Mouse (Mus musculus) megakaryocyte progenitor cell, adult 5-6 weeks (primary cell): ENCODE measurements around the gene Lin7c. TPM values are rescaled to one million over a fixed set of nuclear protein-coding genes. Genes with fewer than 3 reads are reported as not detected.
"Not testable (repeated sequence)": the region's sequence is repeated elsewhere in the genome, so short reads cannot be mapped to it uniquely, and the experiment has no call there.

Source experiments
- ATAC-seq: replicated peaks from 2 replicates; pipeline ENCODE4 v1.8.0; 2016; ENCODE audit warnings: mild to moderate bottlenecking, moderate TSS enrichment, inconsistent platforms; ENCODE audit not compliant: poor library complexity
- total RNA-seq, 2 experiments: library from RNA; stranded (forward) in 1 of 2; stranded (reverse) in 1 of 2; fragments of 157-497, 149-512 nt in 1 of 2; fragments of 200-1000 nt in 1 of 2; gene quantifications; 2 replicates each; pipeline versions ENCODE4 v1.2.3 to v1.2.4; 2015 to 2017

Lin7c gene
- total RNA-seq (2015) (57.7 and 65.7 TPM in 2 replicates), total RNA-seq (2017) (88.4 and 114 TPM in 2 replicates)

GRCm38 (mm10) chr2:109890597-109890996 is at the start of gene Lin7c:
Gene Lin7c (plus strand): TSS chr2:109890853.
- peak; percentile 98 for ATAC-seq

DNA sequence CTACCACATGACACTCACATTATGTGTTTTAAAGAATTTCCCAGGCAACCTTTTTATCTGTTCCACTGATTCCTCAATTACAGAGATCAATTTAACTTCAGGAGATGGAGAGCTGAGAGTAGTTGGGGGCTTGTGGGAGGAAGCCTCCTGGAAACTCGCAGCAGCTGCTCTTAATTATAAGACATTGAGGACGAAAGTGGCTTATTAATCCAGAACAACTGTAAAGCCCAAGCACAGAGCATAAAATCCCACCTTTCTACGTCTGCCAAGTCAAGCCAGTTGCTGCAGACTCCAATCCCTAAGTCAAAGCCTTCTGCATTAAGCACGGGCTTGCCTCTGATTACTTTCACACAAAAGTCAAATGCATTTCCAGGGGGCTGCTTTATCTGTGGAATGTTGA is 44.3 kb upstream of the Lin7c start:
- ATAC-seq = no peak

- ATAC-seq = no peak
Measured at GRCm38 (mm10) chr2:109848305-109848704, 42.3 kb upstream of the Lin7c start.

DNA sequence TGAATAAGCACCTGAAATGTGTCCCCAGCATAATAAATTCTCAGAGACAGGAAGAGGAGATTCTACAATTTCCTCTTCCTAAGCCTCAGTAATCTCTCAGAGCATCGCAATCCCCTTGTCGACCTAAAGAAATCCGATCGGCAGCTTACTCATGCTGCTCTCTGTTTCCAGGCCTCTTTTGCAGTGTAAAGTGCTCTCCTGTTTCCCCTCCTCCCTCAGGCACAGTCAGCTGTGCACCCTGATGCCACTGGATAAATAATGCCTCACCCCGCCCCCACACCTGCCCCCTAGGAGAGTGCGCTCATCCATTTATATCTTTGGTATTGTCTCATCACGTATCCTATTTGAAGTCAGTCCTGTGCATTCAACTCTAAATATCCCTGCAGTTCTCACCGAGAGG is 41.9 kb upstream of the Lin7c start:
- ATAC-seq = no peak

GRCm38 (mm10) chr2:109855601-109856000 is 35.1 kb upstream of the Lin7c start:
- no peak for ATAC-seq

GRCm38 (mm10) chr2:109859671-109860070 is 31.0 kb upstream of the Lin7c start:
- no peak for ATAC-seq

DNA sequence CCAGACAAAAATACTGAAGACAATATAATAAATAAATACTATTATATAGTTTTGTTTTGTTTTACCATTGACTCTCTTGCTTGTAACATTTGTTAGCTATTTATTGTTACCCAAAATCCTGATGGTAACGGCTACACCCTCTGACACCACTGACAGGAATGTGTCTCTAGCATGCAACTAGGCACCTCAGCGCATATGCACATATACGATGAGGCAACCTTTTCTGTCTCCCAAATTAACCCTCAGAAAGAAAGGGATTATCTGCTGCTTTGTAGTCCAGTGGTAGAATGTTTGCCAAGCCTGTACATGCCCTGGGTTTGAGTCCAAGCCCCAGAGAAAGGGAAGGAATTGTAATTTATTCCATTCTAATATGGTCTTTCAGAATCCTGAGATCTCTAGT is 29.8 kb upstream of the Lin7c start:
- no peak for ATAC-seq

DNA sequence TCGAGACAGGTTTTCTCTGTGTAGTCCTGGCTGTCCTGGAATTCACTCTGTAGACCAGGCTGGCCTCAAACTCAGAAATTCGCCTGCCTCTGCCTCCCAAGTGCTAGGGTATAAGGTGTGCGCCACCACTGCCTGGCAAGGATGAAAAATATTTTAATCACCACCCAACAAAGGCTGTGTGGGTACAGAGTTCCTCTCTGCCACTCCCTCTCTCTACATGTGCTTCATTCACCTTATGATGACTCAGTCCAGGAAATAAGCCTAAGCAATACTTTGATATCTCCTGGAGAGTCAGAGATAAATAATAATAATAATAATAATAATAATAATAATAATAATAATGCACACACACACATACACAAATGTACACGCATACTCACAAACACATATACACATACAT is 11.2 kb upstream of the Lin7c start:
- ATAC-seq = not testable (repeated sequence)

- no peak for ATAC-seq
Measured at GRCm38 (mm10) chr2:109881111-109881510, 9.5 kb upstream of the Lin7c start.

DNA sequence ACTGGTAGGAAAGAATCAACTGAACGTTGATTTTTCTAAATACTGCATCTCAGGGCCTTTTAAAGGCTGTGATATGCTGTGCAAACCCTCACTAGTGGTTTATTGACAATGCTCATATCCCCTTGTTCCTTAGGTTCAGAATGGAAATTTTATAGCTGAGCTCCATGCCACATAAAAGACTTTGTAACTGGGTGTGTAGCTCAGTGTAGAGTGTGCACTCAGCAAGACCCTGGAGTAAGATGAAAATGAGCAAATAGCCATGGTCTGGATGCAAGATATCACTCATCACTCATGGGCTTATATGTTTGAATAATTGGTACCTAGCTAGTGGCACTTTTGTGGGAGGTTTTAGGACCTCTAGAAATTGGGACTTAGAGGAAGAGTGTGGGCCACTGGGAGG is 9.0 kb upstream of the Lin7c start:
- ATAC-seq = no peak

DNA sequence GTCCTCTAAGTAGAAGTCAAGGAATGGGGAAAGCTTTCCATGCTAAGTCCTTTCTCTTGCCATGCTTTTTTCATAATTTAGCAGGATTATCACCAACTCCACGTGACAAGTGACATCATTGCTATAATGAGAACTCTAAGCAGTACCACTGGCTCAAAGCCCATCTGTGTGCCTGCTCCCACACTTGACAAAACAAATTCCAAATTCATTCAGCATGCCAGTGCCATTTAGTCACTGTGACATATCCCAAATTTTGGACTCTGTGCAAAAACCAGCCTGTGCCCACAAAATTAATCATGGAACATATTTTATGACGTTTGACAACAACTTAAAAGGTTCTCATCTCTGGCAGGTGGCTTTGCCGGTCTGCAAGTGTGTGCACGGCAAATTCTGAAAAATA is 6.5 kb upstream of the Lin7c start:
- ATAC-seq = no peak

- ATAC-seq = no peak
Measured at GRCm38 (mm10) chr2:109884507-109884906, 6.1 kb upstream of the Lin7c start.

DNA sequence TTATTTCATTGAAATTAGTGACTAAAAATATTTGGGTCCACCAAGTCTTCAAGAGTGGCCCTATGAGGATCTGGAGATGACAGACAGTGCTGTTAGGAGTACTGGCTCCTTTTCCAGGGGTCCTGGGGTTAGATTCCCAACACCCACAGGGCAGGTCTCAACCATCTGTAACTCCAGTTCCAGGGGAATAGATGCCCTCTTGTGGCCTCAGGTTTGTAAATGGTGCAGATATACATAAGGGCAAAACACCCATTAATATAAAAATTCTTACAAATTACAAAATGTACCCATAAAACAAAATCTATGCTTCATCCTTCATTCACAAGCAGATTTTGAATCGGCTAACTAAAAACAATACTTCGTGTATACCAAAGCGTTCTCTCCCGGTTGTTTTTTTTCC is 585 bp upstream of the Lin7c start:
- ATAC-seq = no peak

DNA sequence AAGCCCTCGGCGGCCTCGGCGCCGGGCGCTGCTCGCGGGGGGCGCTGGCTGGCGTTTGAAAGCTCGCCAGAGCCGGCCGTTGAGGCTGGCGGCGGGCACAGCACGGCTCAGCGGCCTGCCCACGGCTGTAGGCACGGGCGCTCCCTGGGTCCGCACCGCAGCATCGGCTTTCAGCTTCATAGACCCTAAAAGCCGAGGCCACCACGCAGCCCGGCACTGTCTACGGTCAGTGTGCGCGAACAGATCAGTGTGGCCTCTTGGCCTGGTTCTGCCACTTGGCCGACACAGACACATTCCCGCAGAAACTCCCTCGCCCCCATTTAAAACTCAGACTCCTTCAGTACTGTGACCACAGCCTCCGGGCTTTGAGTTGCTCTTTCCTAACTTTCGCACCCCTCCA is 378 bp downstream of the Lin7c start:
- peak; percentile 37 for ATAC-seq

GRCm38 (mm10) chr2:109891471-109891870 is 818 bp downstream of the Lin7c start:
- no peak for ATAC-seq

GRCm38 (mm10) chr2:109896311-109896710 is 5.7 kb downstream of the Lin7c start:
- peak; percentile 83 for ATAC-seq

GRCm38 (mm10) chr2:109902869-109903268 is 12.2 kb downstream of the Lin7c start:
- no peak for ATAC-seq

GRCm38 (mm10) chr2:109904171-109904821 is 13.6 kb downstream of the Lin7c start:
- peak; percentile 100 for ATAC-seq

DNA sequence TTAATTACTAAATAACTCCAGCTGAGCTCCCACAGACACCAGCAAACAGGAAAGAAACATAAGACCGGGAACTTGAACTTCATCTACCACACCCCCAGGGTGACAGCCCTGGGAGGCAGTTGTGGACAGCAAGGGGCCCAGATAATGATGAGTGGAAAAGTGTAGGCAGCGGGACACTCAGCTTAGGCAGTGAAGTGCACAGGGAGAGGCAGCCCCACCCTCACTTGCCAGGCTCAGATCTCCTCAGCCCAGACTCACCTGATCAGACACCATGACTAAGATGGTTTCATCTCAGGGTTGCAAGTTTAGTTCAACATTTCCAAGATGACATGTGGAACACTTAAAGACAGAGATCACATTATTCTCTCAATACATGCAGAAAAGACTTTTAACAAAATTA is 18.5 kb downstream of the Lin7c start:
- ATAC-seq = no peak

DNA sequence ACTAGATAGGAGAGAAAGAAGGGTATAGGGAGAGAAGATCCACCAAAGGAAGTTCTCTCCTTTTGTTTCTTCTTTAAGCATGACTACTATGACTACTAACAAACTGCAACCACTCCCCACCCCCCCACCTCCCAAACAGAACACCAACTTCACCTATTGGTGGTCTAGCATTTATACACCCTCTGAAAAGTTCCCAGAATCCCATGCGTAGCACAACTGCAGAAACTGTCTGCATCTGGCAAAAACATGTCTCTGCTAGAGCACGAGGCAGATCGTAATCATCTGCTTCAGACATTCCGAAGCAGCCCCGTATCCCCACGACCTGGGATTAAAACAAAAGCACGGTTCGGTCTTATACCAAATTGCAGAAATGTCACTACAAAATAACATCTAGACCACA is 21.6 kb downstream of the Lin7c start:
- no peak for ATAC-seq

DNA sequence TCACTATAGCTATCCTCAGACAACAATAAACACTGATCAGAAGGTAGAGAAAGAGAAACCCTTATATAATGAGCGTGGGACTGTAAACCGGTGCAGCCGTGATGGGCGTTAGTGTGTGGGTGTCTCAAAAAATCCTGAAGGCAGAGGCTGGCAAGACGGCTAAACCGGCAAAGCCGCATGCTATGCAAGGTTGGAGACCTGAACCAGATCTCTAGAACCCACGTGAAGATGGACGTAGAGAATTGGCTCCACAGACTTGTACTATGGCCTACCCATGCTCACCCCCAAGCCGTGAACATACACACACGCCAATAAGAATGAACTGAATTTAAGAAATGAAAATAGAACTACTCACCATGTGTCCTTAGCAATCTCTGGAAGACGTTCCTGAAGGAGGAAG is 22.1 kb downstream of the Lin7c start:
- no peak for ATAC-seq

- no peak for ATAC-seq
Measured at GRCm38 (mm10) chr2:109913241-109913640, 22.6 kb downstream of the Lin7c start.

DNA sequence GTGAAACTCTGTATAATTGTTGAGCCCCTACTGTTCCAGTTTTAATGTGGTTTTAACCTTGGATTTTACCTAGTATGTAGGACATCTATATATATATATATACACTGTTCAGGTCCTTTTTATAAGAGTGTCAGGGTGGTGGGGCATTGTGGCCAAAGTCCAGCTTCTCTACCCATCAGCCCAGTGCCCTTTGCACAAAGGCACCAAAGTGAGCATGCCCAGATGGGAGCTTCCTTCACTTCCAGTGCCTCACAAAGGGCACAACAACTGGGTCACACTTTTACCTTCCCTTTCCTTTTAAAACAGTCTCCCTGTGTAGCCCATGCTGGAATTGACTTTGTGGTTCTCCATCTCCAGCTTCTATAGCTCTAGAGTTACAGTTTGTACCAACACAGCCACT is 23.9 kb downstream of the Lin7c start:
- no peak for ATAC-seq
